Mouse (Mus musculus): ENCODE data around the gene Tmod2. TPM values are rescaled to one million over a fixed set of nuclear protein-coding genes. Genes with fewer than 3 reads are reported as not detected.
A peak's percentile ranks its signal among the peaks of the same experiment; 100 is the strongest.
"Not testable (repeated sequence)": the region's sequence is repeated elsewhere in the genome, so short reads cannot be mapped to it uniquely, and the experiment has no call there.

Gene Tmod2
- 1 to 10 TPM; 7.2 to 8.9 TPM for total RNA-seq (2021)
- long read RNA-seq, experiment 1, partial matches to known transcripts = 0 of 1 reads
- long read RNA-seq, experiment 1, other reads (novel, unspliced or antisense) = 1 of 1 reads
- long read RNA-seq, experiment 2, full-length matches to known transcripts = 2 of 3 reads
- long read RNA-seq, experiment 2, partial matches to known transcripts = 0 of 3 reads
- long read RNA-seq, experiment 2, other reads (novel, unspliced or antisense) = 1 of 3 reads

DNA sequence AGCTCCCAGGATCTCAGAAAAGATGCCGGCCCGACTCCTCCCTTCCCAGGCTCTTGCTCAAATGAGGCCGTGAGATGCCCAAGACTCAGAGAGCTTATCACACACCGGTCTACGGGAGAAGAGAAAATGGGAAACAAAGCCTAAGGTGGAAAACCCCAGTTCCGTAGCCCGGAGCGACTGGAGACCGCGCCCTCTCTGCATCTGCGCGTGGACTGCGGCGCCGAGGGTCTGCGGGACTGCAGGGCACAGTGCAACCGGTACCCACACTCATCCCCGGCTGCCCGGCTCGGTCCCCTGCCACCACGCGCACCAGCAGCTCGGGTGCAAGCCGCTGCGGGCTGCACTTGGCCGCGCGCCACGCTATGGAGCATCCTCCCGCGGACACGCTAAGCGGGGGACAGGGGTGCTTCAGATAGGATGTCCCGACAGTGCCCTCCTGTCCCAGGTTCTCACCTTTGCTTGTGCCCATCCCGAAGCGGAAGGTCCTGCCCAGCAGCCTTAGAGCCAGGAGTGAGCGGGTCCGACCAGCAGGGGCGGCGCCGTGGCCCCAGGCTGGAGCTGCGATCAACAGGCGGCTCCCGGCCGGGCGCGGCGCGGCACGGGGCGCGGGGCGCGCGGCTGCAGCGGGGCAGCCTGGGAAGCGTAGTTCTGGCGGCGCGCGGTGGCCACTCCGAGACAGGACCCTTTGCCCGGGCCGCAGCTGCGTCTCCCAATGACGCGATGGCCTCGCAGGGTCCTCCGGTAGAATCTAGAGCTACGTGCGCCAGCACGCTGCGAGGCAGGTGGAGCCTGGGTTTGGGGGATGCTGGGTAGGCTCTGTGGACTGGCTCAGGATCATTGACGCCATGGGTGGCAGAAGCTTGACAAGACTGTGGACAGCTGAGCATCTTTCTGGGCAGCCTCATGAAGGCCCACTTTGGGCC lies at the start of gene Tmod2:
Tmod2 (minus strand) TSS at position 755 of the 923 bp plus-strand sequence.
- peak; percentile 59 for DNase-seq
- intact Hi-C loops (cut with DNase I; ENCODE audit: low total_unique reads) = no loop called here

GRCm38 (mm10) chr9:75660917-75661316 lies 49.8 kb upstream of the Tmod2 start:
- DNase-seq = no peak
- intact Hi-C loops (cut with DNase I; ENCODE audit: low total_unique reads) = no loop called here

- DNase-seq = peak; percentile 33
- intact Hi-C loops (cut with DNase I; ENCODE audit: low total_unique reads) = not testable (repeated sequence)
Measured at GRCm38 (mm10) chr9:75656456-75656855, 45.3 kb upstream of the Tmod2 start.

GRCm38 (mm10) chr9:75653981-75654911 lies 43.1 kb upstream of the Tmod2 start:
- peak; percentile 58 for DNase-seq
- intact Hi-C loops (cut with DNase I; ENCODE audit: low total_unique reads) = no loop called here

GRCm38 (mm10) chr9:75645405-75645804 lies 34.3 kb upstream of the Tmod2 start:
- intact Hi-C loops (cut with DNase I; ENCODE audit: low total_unique reads) = no loop called here
- no peak for DNase-seq

DNA sequence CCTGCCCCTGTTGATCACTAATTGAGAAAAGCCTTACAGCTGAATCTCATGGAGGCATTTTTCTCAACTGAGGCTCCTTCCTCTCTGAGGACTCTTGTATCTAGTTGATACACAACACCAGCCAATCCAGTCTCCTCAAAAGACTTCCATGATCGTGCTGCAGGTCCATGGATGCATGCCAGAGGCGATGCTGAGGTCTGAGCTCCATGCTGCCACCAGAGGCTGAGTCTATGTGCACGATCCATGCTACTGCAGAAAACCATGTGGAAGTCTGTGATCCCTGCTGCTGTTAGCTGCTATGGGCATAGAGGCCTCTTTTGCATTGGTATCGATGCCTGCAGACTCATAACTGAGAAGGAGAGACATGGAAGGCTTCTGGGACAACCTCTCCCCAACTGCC lies 23.1 kb upstream of the Tmod2 start:
- intact Hi-C loops (cut with DNase I; ENCODE audit: low total_unique reads) = no loop called here
- no peak for DNase-seq

DNA sequence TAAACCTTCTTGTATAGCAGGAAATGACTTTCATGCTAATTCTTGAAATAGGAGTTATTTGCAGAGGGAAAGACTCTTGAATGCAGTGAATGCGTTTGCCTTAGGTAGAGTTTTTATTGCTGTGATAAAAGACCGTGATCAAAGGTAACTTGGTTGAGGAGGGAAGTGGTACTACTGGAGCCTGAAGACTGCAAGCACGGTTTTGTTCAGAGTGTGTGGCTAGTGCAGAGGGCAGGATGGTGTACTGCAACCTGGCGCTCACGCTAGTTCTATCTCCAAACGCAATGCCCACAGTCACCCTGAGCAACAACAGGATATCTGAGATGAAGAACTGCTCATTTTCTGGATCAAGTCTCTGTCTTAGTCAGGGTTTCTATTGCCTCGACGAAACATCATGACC lies 22.5 kb upstream of the Tmod2 start:
- intact Hi-C loops (cut with DNase I; ENCODE audit: low total_unique reads) = no loop called here

GRCm38 (mm10) chr9:75632902-75633301 lies 21.8 kb upstream of the Tmod2 start:
- DNase-seq = no peak
- intact Hi-C loops (cut with DNase I; ENCODE audit: low total_unique reads) = no loop called here

More for the DNA sequence above, 22.5 kb upstream of the Tmod2 start:
- no peak for DNase-seq

DNA sequence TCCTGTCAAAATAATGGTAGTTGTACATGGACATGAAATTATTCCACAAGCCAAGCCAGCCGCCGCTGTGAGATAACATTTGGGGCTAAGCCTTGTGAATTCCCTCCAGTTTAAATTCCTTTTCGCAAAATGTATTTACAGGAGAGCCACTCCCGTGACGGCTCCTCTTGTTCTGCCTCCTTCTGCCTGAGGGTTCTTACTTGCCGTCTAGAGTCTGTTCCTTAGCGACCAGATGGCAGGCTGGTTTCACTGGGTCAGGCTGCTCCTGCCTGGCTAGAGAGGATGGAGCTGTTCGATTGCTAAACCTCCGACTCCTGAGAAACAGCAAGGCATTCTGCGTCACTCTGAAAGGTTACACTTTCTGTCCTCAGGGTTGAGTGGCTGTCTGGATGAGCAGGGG lies 21.0 kb upstream of the Tmod2 start:
- no peak for DNase-seq
- intact Hi-C loops (cut with DNase I; ENCODE audit: low total_unique reads) = no loop called here

DNA sequence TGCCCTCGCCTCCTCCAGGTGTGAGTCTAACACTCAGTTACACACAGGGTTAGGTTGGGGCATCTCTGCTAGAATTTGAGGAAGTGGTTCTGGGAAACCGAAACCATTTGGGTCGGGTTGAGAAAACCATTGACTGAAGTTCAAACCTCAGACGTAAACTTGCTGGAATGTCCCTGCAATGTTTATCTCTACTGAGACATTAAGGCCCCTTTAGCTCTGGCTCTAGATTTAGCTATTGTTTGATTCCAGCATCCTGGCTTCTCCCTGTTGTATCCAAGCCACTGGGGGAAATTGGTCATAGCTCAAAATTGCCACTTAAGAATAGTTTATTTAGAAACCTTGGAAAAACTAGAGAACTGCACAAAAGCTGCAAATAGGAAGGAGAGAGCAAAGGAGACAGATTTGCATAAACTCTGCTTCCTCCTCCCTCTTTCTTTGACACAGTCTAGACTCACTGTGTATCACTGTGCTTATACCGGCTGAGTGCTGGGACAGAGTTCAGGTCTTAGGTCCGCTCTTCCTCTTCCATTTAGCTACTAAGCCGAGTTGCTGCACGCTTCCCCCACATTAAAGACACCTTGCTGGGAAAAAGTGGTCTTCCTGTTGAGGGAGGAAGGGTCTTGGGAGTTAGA lies 19.8 kb upstream of the Tmod2 start:
- no peak for DNase-seq
- intact Hi-C loops (cut with DNase I; ENCODE audit: low total_unique reads) = no loop called here

GRCm38 (mm10) chr9:75626308-75626604 lies 15.1 kb upstream of the Tmod2 start:
- intact Hi-C loops (cut with DNase I; ENCODE audit: low total_unique reads) = no loop called here
- no peak for DNase-seq

GRCm38 (mm10) chr9:75625556-75626307 lies 14.6 kb upstream of the Tmod2 start, which contains the start of gene Lysmd2:
TSS of gene Lysmd2 (plus strand) at chr9:75625741.
- intact Hi-C loops (cut with DNase I; ENCODE audit: low total_unique reads) = no loop called here
- DNase-seq = peak; percentile 84

DNA sequence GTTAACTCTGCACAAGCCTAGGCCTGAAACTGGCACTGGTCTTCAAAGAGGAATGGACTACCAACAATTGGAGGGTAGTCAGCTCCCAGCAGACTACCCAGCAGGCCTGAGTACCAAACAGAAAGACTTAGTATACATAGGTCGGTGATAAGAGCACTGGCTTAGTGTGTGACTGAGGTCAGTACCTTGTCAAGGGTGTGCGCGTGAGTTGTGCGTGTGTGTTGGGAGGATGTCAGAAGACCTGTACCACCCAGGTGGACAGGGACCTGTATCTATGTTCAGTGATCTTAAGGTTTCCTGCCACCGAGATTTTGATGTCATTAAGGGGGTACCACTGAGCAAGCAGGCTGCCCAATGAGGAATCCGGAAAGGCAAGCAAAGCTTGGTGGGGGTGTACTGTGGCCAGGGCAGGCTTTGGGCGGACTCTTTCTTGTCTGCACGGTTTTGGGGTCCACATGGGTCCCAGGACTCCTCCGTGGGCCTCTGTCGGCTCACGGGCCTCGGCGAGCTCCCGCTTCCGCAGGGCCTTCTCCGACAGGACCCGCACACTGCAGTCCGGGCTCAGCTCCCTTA lies 13.9 kb upstream of the Tmod2 start:
- intact Hi-C loops (cut with DNase I; ENCODE audit: low total_unique reads) = no loop called here
- no peak for DNase-seq

DNA sequence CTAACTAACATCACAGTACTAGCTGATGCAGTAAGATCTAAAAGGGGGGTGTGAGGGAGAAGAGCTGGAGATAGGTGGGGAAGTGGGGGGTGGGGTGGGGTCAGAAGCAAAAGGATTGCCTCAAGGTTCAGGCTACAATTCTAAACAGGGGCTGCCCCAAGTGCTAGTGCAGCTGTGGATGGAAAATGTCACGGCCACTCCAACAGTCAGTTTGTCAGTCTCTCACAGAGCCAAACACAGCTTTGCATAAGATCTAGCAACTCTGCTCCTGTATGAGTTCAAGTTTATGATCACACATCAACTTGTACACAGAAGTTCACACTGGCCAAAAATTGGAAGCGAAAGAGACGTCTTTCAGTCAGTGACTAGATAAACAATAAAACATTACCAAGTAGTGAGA lies 10.3 kb upstream of the Tmod2 start:
- DNase-seq = no peak
- intact Hi-C loops (cut with DNase I; ENCODE audit: low total_unique reads) = no loop called here

DNA sequence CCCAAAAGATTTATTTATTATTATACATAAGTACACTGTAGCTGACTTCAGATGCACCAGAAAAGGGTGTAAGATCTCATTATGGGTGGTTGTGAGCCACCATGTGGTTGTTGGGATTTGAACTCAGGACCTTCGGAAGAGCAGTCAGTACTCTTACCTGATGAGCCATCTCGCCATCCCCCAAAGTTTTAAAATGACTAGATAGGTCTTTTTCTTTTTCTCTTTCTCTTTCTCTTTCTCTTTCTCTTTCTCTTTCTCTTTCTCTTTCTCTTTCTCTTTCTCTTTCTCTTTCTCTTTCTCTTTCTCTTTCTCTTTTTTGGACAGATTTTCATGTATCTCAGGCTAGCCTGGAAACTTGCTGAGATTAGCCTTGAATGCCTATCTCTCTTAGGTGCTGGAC lies 8.6 kb upstream of the Tmod2 start:
- intact Hi-C loops (cut with DNase I; ENCODE audit: low total_unique reads); DNase-seq: not testable (repeated sequence)

DNA sequence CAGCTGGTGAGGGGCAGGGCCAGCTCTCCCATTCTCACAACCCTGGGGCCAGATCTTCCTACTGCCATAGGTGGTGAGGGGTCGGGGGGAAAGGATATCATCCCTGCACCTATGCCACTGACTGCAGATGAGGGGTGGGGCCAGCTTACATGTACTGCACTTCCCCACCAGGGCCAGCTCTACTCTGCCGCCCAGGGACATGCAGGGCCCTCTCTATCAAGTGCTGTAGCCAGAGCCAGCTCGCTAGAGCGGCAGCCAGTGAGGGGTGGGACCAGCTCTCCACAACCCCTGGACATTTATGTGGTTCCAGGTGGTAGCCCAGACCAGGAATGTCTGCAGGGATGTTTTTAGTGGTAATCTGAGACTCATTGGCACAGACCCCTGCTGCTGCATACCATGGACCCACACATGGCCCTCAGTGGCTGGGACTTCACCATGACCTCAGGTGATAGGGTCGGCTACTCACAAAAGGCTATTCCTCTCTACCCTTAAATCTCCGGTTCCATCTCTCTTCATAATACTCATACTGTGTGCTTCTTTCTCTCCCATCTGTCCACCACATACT lies 7.8 kb upstream of the Tmod2 start:
- intact Hi-C loops (cut with DNase I; ENCODE audit: low total_unique reads) = no loop called here
- DNase-seq = no peak

GRCm38 (mm10) chr9:75616560-75616959 lies 5.4 kb upstream of the Tmod2 start:
- intact Hi-C loops (cut with DNase I; ENCODE audit: low total_unique reads) = no loop called here
- no peak for DNase-seq

DNA sequence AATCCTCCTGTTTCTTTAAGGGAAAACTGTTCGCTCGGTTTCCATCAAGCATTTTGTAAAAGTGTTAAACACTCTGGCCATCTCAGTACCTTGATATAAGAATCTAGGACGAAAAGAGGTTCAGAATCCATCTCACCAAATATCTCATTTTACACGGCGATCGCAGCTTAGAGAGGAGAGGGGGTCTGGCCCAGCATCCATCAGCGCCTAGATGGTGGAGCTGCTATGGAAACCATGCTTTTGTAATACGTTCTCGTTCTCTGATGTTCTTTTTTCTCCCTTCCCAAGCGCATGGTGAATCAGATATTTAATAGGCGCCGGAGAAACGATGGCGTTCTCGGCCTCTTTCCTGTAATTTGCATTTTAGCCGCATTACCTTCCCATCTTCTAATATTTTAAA lies 1.2 kb downstream of the Tmod2 start:
- no peak for DNase-seq
- intact Hi-C loops (cut with DNase I; ENCODE audit: low total_unique reads) = no loop called here

Measured in gastrocnemius, postnatal 14 days (tissue).